Comparison of ENCODE assay signal across 27 mouse cellular contexts in the genomic region with DNA sequence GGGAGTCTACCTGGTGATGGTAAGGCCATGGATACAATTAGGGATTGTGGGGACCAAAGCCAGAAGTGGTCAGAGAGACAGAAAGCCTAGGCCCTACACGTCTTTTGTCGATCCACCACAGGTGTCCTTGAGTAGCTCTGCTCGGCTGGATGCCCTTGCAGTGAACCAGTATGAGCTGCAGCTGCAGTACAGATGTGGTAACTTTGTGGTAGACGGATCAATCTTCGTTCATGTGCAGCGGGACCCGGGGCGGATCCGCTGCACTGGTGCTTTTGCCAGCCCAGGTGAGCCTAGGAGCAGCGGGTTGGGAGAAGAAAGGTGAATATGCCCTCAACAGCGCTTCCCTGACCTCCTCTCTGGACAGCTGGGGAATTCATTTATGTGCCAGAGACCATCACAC. TPM values are rescaled to one million over a fixed set of nuclear protein-coding genes. Genes with fewer than 3 reads are reported as not detected.
DNase-seq lines count a peak whose midpoint lies in the region; ATAC-seq lines count a peak whose summit lies in the region.
"Had no signal": no experiment of that assay in that cellular context is flagged by ENCODE, and none has a peak within 500 bp of the region (broad histone marks: within the 10 kb centered on the region; RNA-seq: fewer than 3 reads in every experiment).

No protein-coding gene starts in this region.

- H3K9ac ChIP-seq in embryonic facial prominence, embryonic 13.5 days, result 0 out of 2 replicates have a peak overlapping the region, but pooled peaks have one; percentile 36
- H3K9ac ChIP-seq in limb, embryonic 12.5 days (replicated peaks), result no peak overlapping the region
- no peak overlapping the region for H3K9ac ChIP-seq in hindbrain, embryonic 13.5 days
- H3K9ac ChIP-seq: forebrain, postnatal 0 days; heart, embryonic 12.5 days; heart, embryonic 15.5 days; hindbrain, embryonic 14.5 days had no signal

- no peaks in the 10 kb centered on the region for H3K9me3 ChIP-seq in embryonic facial prominence, embryonic 13.5 days
- H3K9me3 ChIP-seq in embryonic facial prominence, embryonic 10.5 days, result no peaks in the 10 kb centered on the region
- H3K9me3 ChIP-seq in limb, embryonic 12.5 days, result no peaks in the 10 kb centered on the region
- H3K9me3 ChIP-seq in limb, embryonic 10.5 days (replicated peaks), result no peaks in the 10 kb centered on the region
- H3K9me3 ChIP-seq in hindbrain, embryonic 13.5 days, result no peaks in the 10 kb centered on the region
- H3K9me3 ChIP-seq: heart, embryonic 12.5 days; heart, embryonic 15.5 days; hindbrain, embryonic 10.5 days had no signal

- no peak for ATAC-seq in embryonic facial prominence, embryonic 13.5 days (ENCODE audit: insufficient number of reproducible peaks, insufficient read depth, low FRiP score, low TSS enrichment, low read depth)
- no peak for ATAC-seq in limb, embryonic 12.5 days (ENCODE audit: insufficient number of reproducible peaks, insufficient read depth, low FRiP score, low TSS enrichment, low read depth)
- ATAC-seq in hindbrain, embryonic 13.5 days (ENCODE audit: low FRiP score), result no peak
- ATAC-seq: forebrain, embryonic 14.5 days; forebrain, postnatal 0 days; hindbrain, postnatal 0 days; inflammation-experienced regulatory T-cells, adult 6 months had no signal

- H3K27me3 ChIP-seq in embryonic facial prominence, embryonic 13.5 days, result no peaks in the 10 kb centered on the region
- H3K27me3 ChIP-seq in embryonic facial prominence, embryonic 10.5 days (replicated peaks; ENCODE audit: low read depth, poor library complexity, severe bottlenecking), result no peaks in the 10 kb centered on the region
- H3K27me3 ChIP-seq in limb, embryonic 12.5 days, result no peaks in the 10 kb centered on the region
- no peaks in the 10 kb centered on the region for H3K27me3 ChIP-seq in limb, embryonic 10.5 days (ENCODE audit: low read depth, poor library complexity, severe bottlenecking)
- no peaks in the 10 kb centered on the region for H3K27me3 ChIP-seq in hindbrain, embryonic 13.5 days
- H3K27me3 ChIP-seq: heart, embryonic 12.5 days; heart, embryonic 15.5 days had no signal

- no peak for DNase-seq in embryonic facial prominence, embryonic 10.5 days (ENCODE audit: low spot score)
- DNase-seq in limb, embryonic 10.5 days (ENCODE audit: low spot score), result no peak
- DNase-seq in thymus, postnatal 10 days (ENCODE audit: low spot score in 2 of 2), result peak; percentile 39 to 48
- DNase-seq in thymus, postnatal 36 days, result peak; percentile 38 to 50
- no peak for DNase-seq in adrenal gland, adult 8-10 months
- DNase-seq: adrenal gland, postnatal 14 days; cerebellum, adult 11 months; cerebellum, adult 2 months; cerebellum, adult 9-11 months; cerebellum, postnatal 25 days; forebrain, postnatal 0 days; gastrocnemius, adult 2 months; gastrocnemius, postnatal 14 days; heart, adult 18-20 months; heart, postnatal 14 days had no signal

- peaks cover 9% of the 10 kb centered on the region for H3K4me1 ChIP-seq in embryonic facial prominence, embryonic 13.5 days
- peaks cover 13% of the 10 kb centered on the region for H3K4me1 ChIP-seq in embryonic facial prominence, embryonic 10.5 days
- peaks cover 6% of the 10 kb centered on the region for H3K4me1 ChIP-seq in limb, embryonic 12.5 days (replicated peaks)
- H3K4me1 ChIP-seq in limb, embryonic 10.5 days, result peaks cover 9% of the 10 kb centered on the region
- H3K4me1 ChIP-seq in hindbrain, embryonic 13.5 days (replicated peaks), result no peaks in the 10 kb centered on the region

- no peak overlapping the region for H3K4me3 ChIP-seq in embryonic facial prominence, embryonic 13.5 days
- no peak overlapping the region for H3K4me3 ChIP-seq in embryonic facial prominence, embryonic 10.5 days
- H3K4me3 ChIP-seq in limb, embryonic 12.5 days (replicated peaks), result no peak overlapping the region
- no peak overlapping the region for H3K4me3 ChIP-seq in limb, embryonic 10.5 days
- no peak overlapping the region for H3K4me3 ChIP-seq in hindbrain, embryonic 13.5 days
- H3K4me3 ChIP-seq: gastrocnemius, adult 2 months; heart, embryonic 12.5 days; heart, embryonic 15.5 days; hindbrain, embryonic 10.5 days had no signal

- H3K27ac ChIP-seq in embryonic facial prominence, embryonic 13.5 days, result no peak overlapping the region
- no peak overlapping the region for H3K27ac ChIP-seq in embryonic facial prominence, embryonic 10.5 days (replicated peaks)
- H3K27ac ChIP-seq in limb, embryonic 12.5 days, result 0 out of 2 replicates have a peak overlapping the region, but pooled peaks have one; percentile 14
- no peak overlapping the region for H3K27ac ChIP-seq in limb, embryonic 10.5 days
- H3K27ac ChIP-seq in hindbrain, embryonic 13.5 days, result no peak overlapping the region
- H3K27ac ChIP-seq: gastrocnemius, adult 2 months; heart, embryonic 15.5 days; hindbrain, embryonic 10.5 days; hindbrain, embryonic 14.5 days; hindbrain, postnatal 0 days had no signal

- H3K36me3 ChIP-seq in embryonic facial prominence, embryonic 13.5 days, result no peaks in the 10 kb centered on the region
- no peaks in the 10 kb centered on the region for H3K36me3 ChIP-seq in embryonic facial prominence, embryonic 10.5 days (replicated peaks)
- no peaks in the 10 kb centered on the region for H3K36me3 ChIP-seq in limb, embryonic 12.5 days
- H3K36me3 ChIP-seq in limb, embryonic 10.5 days, result no peaks in the 10 kb centered on the region
- no peaks in the 10 kb centered on the region for H3K36me3 ChIP-seq in hindbrain, embryonic 13.5 days
- H3K36me3 ChIP-seq: heart, embryonic 12.5 days; heart, embryonic 15.5 days; hindbrain, embryonic 10.5 days had no signal

- H3K4me2 ChIP-seq in embryonic facial prominence, embryonic 13.5 days, result no peak overlapping the region
- H3K4me2 ChIP-seq in limb, embryonic 12.5 days, result no peak overlapping the region
- no peak overlapping the region for H3K4me2 ChIP-seq in hindbrain, embryonic 13.5 days
- H3K4me2 ChIP-seq: heart, embryonic 12.5 days; heart, embryonic 15.5 days; hindbrain, embryonic 14.5 days had no signal

- WGBS in embryonic facial prominence, embryonic 13.5 days, result 77% methylated on average over 11 of the region's 11 CpGs
- 85% methylated on average over 11 of the region's 11 CpGs for WGBS in embryonic facial prominence, embryonic 10.5 days
- WGBS in limb, embryonic 12.5 days, result 81% methylated on average over 11 of the region's 11 CpGs
- 90% methylated on average over 11 of the region's 11 CpGs for WGBS in limb, embryonic 10.5 days
- WGBS in hindbrain, embryonic 13.5 days, result 85% methylated on average over 11 of the region's 11 CpGs

RNA-seq across cellular contexts. Expression of a gene that starts 0.7 kb away (rescaled TPM):
- polyA plus RNA-seq in embryonic facial prominence, embryonic 13.5 days (2015; fragmentation: Nextera tagmentation; extraction: Ambion mirVana), result 13.0 and 14.5 TPM in 2 replicates
- polyA plus RNA-seq in embryonic facial prominence, embryonic 10.5 days (2016; fragmentation: Nextera tagmentation; extraction: Ambion mirVana), result 4.6 and 6.5 TPM in 2 replicates
- 18.6 and 19.3 TPM in 2 replicates for polyA plus RNA-seq in limb, embryonic 12.5 days (2016; fragmentation: Nextera tagmentation; extraction: Ambion mirVana)
- 6.5 and 11.9 TPM in 2 replicates for polyA plus RNA-seq in limb, embryonic 10.5 days (2016; fragmentation: Nextera tagmentation; extraction: Ambion mirVana)
- 2.0 and 2.6 TPM in 2 replicates for polyA plus RNA-seq in hindbrain, embryonic 13.5 days (2015; fragmentation: Nextera tagmentation; extraction: Ambion mirVana)
- 1 to 10 TPM in 2 of 4 experiments, under 1 TPM in 2; 0.66 to 1.3 (median 1.0) TPM for total RNA-seq in adrenal gland, adult 8-10 months (2022)

RNA-seq across cellular contexts. Expression of a gene that starts 3.1 kb away (rescaled TPM):
- 0.58 and 1.3 TPM in 2 replicates for polyA plus RNA-seq in embryonic facial prominence, embryonic 13.5 days (2015; fragmentation: Nextera tagmentation; extraction: Ambion mirVana)
- polyA plus RNA-seq in embryonic facial prominence, embryonic 10.5 days (2016; fragmentation: Nextera tagmentation; extraction: Ambion mirVana), result 0.41 and 0.52 TPM in 2 replicates
- 1.3 TPM in 2 replicates for polyA plus RNA-seq in limb, embryonic 12.5 days (2016; fragmentation: Nextera tagmentation; extraction: Ambion mirVana)
- polyA plus RNA-seq in limb, embryonic 10.5 days (2016; fragmentation: Nextera tagmentation; extraction: Ambion mirVana), result 0.34 and 0.93 TPM in 2 replicates
- polyA plus RNA-seq in hindbrain, embryonic 13.5 days (2015; fragmentation: Nextera tagmentation; extraction: Ambion mirVana), result 0.60 and 0.79 TPM in 2 replicates
- 1 to 10 TPM in 3 of 4 experiments, not detected in 1; 3.8 to 7.4 (median 4.0) TPM for total RNA-seq in adrenal gland, adult 8-10 months (2022)
- total RNA-seq: adrenal gland, postnatal 14 days; common myeloid progenitor, adult 5-6 weeks; gastrocnemius, adult 2 months; gastrocnemius, postnatal 14 days had no signal
- polyA plus RNA-seq: embryonic facial prominence, embryonic 14.5 days; forebrain, postnatal 0 days; hindbrain, postnatal 0 days; inflammation-experienced regulatory T-cells, adult 6 months had no signal

RNA-seq across cellular contexts. Expression of a gene that starts 7.3 kb away (rescaled TPM):
- 79.2 and 86.1 TPM in 2 replicates for polyA plus RNA-seq in embryonic facial prominence, embryonic 13.5 days (2015; fragmentation: Nextera tagmentation; extraction: Ambion mirVana)
- 99.3 and 112 TPM in 2 replicates for polyA plus RNA-seq in embryonic facial prominence, embryonic 10.5 days (2016; fragmentation: Nextera tagmentation; extraction: Ambion mirVana)
- polyA plus RNA-seq in limb, embryonic 12.5 days (2016; fragmentation: Nextera tagmentation; extraction: Ambion mirVana), result 133 and 138 TPM in 2 replicates
- 180 and 189 TPM in 2 replicates for polyA plus RNA-seq in limb, embryonic 10.5 days (2016; fragmentation: Nextera tagmentation; extraction: Ambion mirVana)
- 20.2 and 21.3 TPM in 2 replicates for polyA plus RNA-seq in hindbrain, embryonic 13.5 days (2015; fragmentation: Nextera tagmentation; extraction: Ambion mirVana)
- 1 to 10 TPM; 4.7 to 6.0 (median 5.0) TPM for total RNA-seq in adrenal gland, adult 8-10 months (2022)

RNA-seq across cellular contexts. Expression of a gene that starts 9.3 kb away (rescaled TPM):
- polyA plus RNA-seq in embryonic facial prominence, embryonic 13.5 days (2015; fragmentation: Nextera tagmentation; extraction: Ambion mirVana), result 71.4 and 71.9 TPM in 2 replicates
- polyA plus RNA-seq in embryonic facial prominence, embryonic 10.5 days (2016; fragmentation: Nextera tagmentation; extraction: Ambion mirVana), result 57.1 and 57.3 TPM in 2 replicates
- 80.6 and 84.4 TPM in 2 replicates for polyA plus RNA-seq in limb, embryonic 12.5 days (2016; fragmentation: Nextera tagmentation; extraction: Ambion mirVana)
- polyA plus RNA-seq in limb, embryonic 10.5 days (2016; fragmentation: Nextera tagmentation; extraction: Ambion mirVana), result 54.1 and 69.8 TPM in 2 replicates
- polyA plus RNA-seq in hindbrain, embryonic 13.5 days (2015; fragmentation: Nextera tagmentation; extraction: Ambion mirVana), result 103 and 107 TPM in 2 replicates
- total RNA-seq in adrenal gland, adult 8-10 months (2022), result 100 to 1,000 TPM; 138 to 184 (median 167) TPM

RNA-seq across cellular contexts. Expression of a gene that starts 10.2 kb away (rescaled TPM):
- polyA plus RNA-seq in embryonic facial prominence, embryonic 13.5 days (2015; fragmentation: Nextera tagmentation; extraction: Ambion mirVana), result 7.2 and 9.9 TPM in 2 replicates
- polyA plus RNA-seq in embryonic facial prominence, embryonic 10.5 days (2016; fragmentation: Nextera tagmentation; extraction: Ambion mirVana), result 2.9 and 4.4 TPM in 2 replicates
- polyA plus RNA-seq in limb, embryonic 12.5 days (2016; fragmentation: Nextera tagmentation; extraction: Ambion mirVana), result 10.4 and 11.2 TPM in 2 replicates
- 3.5 and 6.2 TPM in 2 replicates for polyA plus RNA-seq in limb, embryonic 10.5 days (2016; fragmentation: Nextera tagmentation; extraction: Ambion mirVana)
- 1.1 and 1.4 TPM in 2 replicates for polyA plus RNA-seq in hindbrain, embryonic 13.5 days (2015; fragmentation: Nextera tagmentation; extraction: Ambion mirVana)
- under 1 TPM in 3 of 4 experiments, not detected in 1; 0.32 to 0.43 (median 0.37) TPM for total RNA-seq in adrenal gland, adult 8-10 months (2022)
- total RNA-seq: common myeloid progenitor, adult 5-6 weeks; forebrain, postnatal 0 days; gastrocnemius, adult 2 months had no signal
- polyA plus RNA-seq: inflammation-experienced regulatory T-cells, adult 6 months had no signal

Comparison
In these comparisons a context has a peak if more than half of its experiments do, and no peak if none do; other contexts are left out.
1. DNase-seq: peak in thymus, postnatal 10 days (2 of 2) and thymus, postnatal 36 days (2 of 2); none in embryonic facial prominence, embryonic 10.5 days (single experiment), limb, embryonic 10.5 days (single experiment) and adrenal gland, adult 8-10 months (single experiment).